Mouse (Mus musculus): ENCODE measurements around the gene Zfp39. TPM values are rescaled to one million over a fixed set of nuclear protein-coding genes. Genes with fewer than 3 reads are reported as not detected.

The Zfp39 gene
- total RNA-seq, 4 experiments from 2014 or later, result 9.0 to 10.2 (median 9.8) TPM

DNA sequence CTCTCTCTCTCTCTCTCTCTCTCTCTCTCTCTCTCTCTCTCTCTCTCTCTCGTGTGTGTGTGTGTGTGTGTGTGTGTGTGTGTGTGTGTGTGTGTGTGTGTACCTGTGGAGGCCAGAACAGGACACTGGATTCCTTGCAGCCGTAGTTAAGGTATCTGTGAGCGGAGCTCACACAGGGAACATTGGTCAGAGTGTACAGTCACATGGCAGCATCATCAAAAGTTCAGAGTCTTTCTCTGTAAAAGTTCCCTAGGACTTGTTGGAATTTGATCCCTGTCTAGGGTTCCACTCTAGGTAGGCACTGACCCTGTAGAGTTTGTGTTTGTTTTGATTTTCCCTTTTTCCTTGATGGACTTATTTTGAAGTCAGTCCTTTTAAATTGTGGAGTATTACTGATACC is 22.6 kb upstream of the Zfp39 start:
- no peak for DNase-seq (ENCODE audit: low spot score in 2 of 2)

DNA sequence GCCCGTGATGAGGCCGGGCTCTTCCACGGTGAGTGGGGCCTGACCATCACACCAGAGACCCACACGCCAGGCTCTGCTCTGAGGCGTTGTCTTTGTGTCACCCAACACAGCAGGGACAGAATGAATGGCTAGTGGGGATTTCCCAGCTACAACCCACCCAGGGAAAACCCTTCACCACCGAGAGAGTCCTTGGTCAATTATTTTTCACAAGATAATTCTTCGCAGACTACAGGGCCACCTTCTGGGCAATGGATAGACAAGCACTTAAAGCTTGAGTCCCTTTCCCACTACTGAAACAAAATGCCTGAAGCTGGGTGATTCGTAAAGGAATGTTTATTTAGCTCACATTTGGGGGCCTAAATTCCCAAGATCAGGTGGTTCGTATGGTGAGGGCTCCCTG is 18.4 kb upstream of the Zfp39 start:
- no peak for DNase-seq (ENCODE audit: low spot score in 2 of 2)

DNA sequence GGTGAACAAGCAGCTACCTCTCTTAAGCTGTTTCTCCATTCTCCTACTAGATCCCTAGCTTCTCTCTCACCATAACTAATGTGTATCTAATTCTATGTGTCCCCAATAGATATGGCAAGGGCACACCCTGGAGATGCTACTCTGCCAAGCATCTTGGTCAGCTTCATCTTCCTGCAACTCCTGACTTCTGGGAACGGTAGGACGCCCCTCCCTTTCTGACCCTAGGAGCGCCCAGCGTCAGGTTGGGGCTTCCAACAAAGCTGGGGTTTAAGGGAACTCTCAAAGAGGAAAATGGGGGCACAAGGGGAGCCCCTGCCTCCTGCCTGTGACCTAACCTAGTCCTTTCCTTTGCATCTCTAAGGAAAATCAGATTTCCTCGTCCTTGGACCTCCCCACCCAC is 14.7 kb upstream of the Zfp39 start:
- DNase-seq (ENCODE audit: low spot score in 2 of 2), result no peak

DNA sequence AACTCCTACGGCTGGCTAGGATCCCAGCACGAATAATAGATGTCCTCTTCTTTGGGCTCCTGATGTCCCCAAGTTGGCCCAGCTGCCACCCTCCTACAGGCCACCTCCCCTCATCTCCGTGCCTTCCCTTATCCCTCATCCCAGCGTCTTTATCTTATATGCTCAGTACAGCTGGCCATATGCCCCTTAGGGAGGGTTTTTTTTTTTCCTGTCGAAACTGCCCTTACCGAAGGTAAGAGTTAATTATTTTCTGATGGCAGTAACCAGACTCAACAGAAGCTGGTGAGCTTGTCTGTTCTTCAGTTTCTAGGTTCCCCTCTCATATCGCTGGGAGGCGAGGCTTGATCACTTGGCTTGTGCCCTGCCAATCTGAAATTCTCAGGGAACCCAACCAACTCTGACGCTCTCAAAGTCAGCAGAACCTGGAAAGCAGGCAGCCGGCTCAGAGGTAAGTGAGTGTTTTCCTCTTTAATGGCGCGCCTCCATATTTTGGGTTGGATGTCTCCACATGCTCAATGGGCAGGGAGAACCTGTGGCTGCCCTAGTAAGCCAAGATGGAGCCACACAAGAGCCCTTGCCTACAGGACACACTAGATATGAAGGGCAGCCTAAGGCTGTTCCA is 13.8 kb upstream of the Zfp39 start, which contains the start of gene Btnl10:
Gene Btnl10, plus strand, starts transcription at position 164 of the 622 bp plus-strand sequence.
- no peak for DNase-seq (ENCODE audit: low spot score in 2 of 2)

DNA sequence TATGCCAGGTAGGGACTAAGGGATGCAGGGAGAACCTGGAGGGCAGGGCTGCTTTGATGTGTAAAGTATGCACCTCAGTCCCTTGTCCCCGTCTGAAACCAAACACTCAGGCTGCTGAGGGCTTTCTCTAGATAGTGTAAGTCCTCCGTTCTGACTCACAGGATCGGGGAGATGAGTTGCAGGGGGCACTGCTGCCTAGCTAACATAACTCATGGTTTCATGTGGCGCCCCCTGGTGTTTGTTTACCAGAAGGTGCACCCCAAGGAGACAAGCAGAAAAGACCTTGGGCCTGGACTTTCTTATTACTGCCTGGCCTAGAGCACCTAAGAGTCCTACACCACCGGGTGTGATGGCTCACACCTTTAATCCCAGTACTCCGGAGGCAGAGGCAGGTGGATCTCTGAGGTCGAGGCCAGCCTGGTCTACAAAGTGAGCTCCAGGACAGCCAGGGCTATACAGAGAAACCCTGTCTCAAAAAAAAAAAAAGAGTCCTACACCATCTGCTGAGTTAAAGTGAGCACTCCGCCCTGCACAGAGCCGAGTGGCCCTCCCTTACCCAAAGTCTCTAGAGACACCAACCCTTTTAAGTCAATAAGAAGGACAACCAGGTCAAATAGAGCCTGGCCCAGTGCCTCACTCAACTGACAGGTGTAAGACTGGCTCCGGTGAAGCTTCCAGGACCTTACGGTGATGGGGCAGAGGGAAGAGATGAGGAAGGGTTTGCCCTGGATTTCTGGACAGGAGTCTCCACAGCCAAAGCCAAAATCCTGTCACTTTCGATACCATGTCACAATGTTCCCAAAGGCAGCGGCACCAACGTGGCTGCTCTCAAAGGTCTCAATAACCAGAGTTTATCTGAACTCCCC is 13.1 kb upstream of the Zfp39 start:
- no peak for DNase-seq (ENCODE audit: low spot score in 2 of 2)

DNA sequence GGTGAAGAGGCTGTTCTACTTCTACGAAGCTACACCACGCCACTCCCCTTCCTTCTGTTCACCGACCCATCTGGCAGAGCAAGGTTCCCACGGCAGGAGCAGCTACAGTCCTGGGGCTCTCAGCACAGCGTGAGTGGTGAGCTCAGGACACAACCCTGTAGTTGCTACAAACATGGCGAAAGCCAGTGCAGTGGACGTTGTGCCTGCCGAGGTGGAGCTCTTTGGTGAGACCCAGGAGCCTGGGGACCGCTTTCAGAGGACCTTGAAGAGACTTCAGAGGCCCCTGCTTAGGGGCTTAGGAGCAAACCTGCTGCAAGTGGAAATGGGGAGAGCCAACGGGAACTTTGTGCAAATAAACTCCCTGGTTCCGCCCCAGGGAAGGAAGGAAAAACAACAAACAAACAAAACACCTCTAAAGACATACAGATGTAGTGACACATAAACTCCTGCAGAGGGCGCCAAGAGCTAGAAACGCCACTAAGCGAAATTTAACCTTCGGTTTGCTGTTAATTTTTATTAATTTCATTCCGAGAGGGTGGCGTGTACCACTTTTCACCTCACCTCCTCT is 10.5 kb upstream of the Zfp39 start:
- no peak for DNase-seq (ENCODE audit: low spot score in 2 of 2)

DNA sequence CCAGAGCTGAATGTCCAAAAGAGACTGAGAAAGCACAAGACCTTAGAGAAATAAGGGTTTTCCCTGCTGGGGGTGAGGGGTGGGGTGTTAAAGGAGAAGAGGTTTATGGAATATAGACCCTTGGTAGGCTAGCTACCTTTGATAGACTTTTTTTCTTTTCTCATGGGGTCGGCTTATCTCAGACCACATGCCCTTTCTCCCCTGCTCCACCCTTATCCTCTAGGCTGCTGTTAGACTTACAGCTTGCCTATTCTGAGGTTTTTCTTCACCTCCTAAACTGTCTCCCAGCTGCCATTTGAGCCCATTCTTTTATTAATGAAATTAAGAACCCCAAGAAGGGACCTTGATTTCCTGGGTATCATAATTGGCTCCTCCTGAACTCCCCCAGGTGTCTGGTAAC is 9.8 kb upstream of the Zfp39 start:
- no peak for DNase-seq (ENCODE audit: low spot score in 2 of 2)

DNA sequence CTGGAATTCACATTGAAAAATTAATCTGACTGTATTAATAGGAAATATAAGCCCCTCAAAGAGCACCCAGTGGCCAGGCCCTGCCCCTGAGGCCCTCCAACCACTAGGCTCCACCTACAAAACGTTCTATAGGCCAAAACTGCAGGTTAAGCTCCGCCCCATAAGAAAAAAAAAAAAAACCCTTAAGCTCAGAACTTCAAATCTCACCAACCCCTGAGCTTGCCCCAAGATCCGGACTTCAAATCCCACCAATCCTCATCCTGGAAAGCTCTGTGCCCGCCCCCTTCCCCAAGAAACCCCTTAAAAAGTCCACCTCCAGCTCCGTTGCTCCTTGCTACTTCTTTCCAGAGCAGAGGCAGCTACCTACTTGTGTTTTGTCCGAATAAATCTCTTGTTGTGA is 813 bp upstream of the Zfp39 start:
- DNase-seq (ENCODE audit: low spot score in 2 of 2), result no peak

DNA sequence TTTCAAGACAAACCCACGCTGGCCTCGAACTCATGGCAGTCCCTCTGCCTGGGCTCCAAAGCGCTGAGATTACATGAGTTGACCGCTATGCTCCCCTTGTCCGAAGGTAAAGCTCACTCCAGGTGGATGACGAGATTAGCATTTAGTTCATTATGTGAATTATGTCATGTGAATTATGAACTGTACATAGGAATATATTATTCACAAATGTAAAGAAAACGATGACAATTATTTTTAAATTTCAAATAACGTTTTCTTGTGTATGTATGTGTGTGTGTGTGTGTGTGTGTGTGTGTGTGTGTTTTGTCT is 339 bp upstream of the Zfp39 start:
- DNase-seq (ENCODE audit: low spot score in 2 of 2), result no peak

DNA sequence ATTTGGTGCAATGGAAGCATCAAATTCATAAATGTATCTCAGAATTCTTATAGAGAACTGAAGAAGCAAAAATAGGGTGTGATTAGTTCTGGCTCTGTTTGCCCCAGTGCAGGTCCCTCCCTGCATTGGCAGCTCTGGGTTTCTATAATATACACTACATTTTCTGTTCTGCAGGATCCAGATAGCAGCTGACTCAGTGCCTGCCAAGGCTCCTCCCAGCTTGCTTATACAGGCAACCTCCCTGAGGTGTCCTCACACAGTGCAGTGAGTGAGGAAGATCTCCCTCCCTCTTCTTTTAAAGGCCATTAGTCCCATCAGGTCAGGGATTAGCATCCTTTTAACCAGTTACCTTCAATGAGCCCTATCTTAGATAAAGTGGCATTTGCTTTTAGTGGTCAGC is 2.9 kb downstream of the Zfp39 start:
- no peak for DNase-seq (ENCODE audit: low spot score in 2 of 2)

DNA sequence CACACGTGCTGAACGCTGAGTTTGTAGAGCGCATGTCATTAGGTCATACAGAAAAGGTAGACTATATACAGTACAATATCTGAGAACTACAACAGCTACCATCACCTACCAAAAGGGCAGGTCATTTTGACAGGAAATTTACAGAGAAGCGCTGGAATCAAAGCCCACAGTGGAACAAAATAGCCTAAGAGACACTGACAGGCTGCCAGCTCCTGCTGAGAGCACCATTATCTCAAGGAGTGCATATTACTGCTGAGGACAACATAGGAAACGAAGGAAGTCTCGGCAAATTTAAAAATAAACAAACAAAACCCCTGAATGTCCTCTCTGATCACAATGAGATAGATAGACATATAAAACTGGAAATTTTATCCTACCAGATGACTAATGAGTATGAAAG is 6.5 kb downstream of the Zfp39 start:
- no peak for DNase-seq (ENCODE audit: low spot score in 2 of 2)

DNA sequence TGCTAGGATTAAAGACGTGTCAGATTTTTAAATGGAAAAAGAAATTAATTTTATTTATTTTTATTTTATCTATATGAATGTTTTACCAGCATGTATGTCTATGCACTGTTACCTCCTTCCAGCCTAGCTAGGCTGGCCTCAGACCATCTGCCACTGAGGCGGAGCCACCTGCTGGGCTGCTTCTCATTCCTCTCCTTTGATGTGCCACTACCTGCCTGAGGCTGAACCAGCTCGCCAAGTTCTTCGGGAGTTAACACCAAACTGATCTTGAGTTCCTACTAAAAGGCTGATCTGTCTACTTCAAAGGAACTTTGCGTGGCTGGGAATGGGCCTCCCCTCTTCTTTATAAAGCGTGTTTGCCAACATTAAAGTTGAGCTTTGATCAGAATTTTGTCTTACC is 9.6 kb downstream of the Zfp39 start:
- no peak for DNase-seq (ENCODE audit: low spot score in 2 of 2)

DNA sequence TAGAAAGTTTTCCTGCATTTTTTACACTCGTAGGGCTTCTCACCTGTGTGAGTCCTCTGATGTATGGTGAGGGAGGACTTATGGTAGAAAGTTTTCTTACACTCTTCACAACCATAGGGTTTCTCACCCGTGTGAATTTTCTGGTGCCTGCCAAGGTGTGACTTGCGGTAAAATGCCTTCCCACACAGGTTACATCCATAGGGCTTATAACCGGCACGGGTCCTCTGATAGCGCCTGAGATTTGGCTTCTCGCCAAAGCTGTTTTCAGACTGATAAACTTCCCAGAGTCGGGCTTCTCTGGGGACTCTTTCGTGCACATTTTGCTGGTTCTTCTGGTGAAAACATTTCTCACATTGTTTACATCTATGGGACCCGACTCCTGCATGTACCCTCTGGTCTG is 13.5 kb downstream of the Zfp39 start:
- no peak for DNase-seq (ENCODE audit: low spot score in 2 of 2)

DNA sequence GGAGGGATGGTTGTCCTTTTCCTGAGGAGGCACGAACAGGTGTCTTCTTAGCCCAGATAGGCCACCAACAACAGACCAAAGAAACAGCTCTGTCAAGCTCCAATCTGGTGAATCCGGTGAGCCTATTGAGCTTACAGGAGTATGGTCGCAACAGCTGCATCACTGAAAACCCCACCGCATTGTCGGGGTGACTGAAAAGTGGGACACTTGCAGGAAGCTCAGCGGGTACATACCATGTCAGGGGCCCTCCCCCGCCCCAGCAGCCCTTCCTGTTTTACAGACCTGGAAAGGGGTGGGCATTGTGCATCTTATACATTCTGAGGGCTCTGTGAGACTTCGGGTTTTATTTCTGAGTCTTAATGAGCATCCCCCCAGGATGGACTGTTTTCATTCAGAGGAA is 20.3 kb downstream of the Zfp39 start:
- no peak for DNase-seq (ENCODE audit: low spot score in 2 of 2)

DNA sequence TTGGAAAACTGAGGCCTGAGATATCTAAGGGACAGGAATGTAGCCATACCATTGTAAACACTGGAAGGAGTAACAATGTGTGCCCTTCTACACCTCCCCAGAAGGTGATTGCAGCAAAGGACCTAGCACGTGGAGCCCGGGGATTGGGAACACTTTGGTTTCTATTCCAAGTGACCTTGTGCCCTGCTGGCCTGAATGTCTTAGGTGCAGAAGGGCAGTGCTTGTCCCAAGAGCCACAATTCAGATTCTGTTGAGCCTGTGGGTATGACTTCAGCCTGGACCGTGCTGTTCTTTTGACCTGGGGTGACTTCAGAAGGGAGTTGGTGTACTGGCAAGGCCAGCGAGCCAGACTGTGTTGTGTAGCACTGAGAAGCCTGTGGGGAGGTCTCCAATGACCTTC is 33.1 kb downstream of the Zfp39 start:
- no peak for DNase-seq (ENCODE audit: low spot score in 2 of 2)

DNA sequence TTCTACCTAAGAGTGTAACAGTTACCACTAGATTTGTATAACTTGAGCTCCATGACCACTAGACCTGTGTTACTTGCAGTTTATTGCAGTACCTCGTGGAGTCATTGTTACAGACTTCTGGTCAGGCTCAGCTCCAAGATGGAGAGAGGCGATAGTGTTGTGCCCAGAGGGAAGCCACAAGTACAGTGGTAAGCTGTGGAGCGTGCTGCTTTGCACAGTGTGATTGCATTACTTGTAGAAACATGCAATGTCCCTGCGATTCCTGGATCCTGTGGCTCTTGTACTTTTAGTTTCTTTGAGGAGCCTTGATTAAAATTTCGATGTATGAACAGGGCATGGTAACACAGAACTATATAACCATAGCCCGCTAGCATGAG is 36.1 kb downstream of the Zfp39 start:
- DNase-seq (ENCODE audit: low spot score in 2 of 2), result no peak

DNA sequence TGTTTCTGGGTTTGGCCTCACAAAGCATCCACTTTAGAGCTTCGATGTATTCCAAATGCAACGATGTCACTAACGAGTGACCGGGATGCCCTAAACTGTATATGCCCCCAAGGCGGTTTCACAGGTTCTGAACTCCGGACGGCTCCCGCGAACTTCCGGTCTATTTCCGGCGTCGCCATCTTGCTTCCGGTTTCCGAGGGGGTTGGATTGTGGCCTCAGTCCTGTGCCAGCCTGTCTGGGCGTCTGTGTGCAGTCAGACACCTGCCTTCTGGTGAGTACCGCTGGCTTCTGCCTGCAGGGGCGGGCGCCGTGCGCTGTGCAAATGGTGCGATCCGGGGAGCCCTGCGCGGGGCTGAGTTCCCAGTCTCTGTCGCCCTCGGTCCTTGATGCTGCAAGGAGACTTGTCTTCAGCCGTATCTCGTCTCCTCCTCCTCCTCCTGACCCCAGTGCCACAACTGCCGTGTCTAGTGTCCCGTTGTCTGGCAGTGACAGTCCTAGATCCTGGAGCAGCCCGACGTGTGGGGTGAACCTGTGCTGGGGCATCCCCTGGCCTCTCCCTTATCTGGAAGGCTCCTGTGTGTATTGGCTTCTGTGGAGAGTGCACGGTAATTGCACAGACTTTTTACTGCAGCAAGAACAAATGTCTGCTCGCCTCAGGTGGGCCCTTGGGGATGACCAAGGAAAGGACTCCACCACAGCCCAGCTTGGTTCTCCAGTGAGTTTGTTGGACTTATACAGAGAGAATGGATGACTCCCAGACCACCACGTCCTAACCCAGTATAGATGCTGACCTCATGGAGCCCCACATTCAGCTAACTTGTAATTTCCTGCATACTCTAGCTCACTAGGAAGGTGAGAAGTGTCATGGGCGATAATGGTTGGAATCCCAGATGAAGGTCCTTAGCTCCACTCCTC is 36.7 kb downstream of the Zfp39 start, which contains the start of gene 2810021J22Rik:
Gene 2810021J22Rik, plus strand, starts transcription at position 178 of the 915 bp plus-strand sequence.
- DNase-seq (ENCODE audit: low spot score in 2 of 2), result peak; percentile 78 to 81

DNA sequence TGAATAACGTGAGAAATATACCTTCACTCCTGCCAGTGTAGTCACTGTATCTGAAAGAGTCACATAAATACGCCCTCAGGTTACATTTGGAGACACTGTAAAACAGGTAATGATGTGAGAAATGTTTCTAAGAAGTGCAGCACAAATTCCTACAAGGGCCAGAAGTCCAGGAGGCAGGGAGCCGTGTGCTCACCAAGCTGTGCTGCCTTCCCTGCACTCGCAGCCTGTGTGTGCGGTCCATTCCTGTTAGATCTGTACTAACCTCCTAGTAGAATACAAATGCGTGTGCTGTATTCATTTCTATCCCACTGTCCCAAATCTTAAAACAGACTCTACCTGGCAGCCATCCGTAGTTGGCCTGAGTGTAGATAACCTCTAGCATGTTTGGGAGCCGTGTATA is 43.3 kb downstream of the Zfp39 start:
- DNase-seq (ENCODE audit: low spot score in 2 of 2), result no peak

DNA sequence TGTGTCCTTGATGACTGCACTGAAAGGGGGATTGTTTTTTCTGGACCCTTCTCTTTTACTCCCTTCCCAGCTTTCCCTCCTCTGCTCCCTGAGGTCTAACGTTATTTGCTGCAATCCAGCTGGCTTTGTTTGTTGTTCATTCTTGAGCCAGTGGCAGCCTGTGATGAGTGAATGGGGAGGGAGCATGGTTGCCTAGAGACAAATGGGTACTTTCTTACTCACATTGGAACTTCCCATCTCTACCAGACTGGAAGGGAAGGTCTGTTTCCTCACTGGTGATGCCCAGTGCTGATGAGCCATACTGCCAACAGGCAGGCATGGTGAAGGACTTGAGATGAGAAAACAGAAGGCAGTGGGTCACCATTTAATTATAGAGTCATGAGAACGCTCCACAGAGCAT is 54.3 kb downstream of the Zfp39 start:
- no peak for DNase-seq (ENCODE audit: low spot score in 2 of 2)

DNA sequence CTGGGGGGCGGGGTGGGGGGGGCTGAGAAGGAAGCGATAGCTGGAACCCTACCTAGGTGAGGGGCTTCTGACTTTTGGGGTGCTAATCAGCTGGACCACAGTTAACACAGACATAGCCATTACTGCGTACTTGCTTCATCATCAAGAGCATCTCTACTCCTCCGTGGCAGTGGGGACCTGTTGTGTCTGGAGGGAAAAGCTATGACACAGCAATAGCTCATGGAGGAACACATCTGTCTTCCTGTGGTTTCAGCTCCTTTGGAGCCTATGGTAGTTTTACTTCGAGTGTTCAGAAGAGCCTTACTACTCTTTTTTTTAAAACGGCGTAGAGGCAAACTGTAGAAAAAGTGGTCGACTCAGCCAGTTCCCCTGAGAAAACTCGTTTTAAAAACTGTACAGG is 56.4 kb downstream of the Zfp39 start:
- DNase-seq (ENCODE audit: low spot score in 2 of 2), result no peak

DNA sequence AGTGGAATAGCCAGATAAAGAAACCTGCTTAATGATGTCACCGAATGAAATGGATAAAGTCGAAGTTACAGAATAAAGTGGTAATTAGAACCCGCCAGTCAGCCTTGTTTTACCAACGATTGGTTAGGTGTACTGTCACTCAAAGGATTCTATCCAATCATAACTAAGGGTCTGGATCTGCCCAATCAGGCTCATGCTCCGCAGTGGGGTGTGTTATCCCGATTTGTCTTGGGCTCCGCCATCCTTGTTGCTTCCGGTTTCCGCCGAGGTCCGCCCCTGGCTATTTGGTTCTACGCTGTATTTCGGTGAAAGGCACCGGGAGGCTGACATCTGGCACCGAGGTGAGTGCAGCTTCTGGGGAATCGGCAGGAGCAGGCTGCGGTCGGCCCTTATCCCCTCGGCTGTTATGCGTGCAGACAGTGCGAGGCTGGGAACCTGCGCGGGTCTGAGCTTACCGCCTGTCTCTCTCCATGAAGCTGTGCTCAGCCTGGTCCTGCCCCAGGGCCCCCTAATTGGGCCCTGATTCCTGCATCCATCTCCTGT is 57.0 kb downstream of the Zfp39 start, which contains the start of gene Gm12258:
Gene Gm12258, plus strand, starts transcription at position 240 of the 543 bp plus-strand sequence.
- DNase-seq (ENCODE audit: low spot score in 2 of 2), result peak; percentile 89 to 92

All from layer of hippocampus, adult 8-10 months (tissue).